Mouse (Mus musculus) kidney, adult 11 months (tissue): Measurements from ENCODE around the gene Tmem220.

Experiments used
- DNase-seq: peaks from one replicate; pipeline ENCODE4 v3.0.0; 2022

Tmem220 gene

GRCm38 (mm10) chr11:67024867-67025477 is at the start of gene Tmem220:
Gene Tmem220 (plus strand): TSS chr11:67025154.
- peak; percentile 85 for DNase-seq

DNA sequence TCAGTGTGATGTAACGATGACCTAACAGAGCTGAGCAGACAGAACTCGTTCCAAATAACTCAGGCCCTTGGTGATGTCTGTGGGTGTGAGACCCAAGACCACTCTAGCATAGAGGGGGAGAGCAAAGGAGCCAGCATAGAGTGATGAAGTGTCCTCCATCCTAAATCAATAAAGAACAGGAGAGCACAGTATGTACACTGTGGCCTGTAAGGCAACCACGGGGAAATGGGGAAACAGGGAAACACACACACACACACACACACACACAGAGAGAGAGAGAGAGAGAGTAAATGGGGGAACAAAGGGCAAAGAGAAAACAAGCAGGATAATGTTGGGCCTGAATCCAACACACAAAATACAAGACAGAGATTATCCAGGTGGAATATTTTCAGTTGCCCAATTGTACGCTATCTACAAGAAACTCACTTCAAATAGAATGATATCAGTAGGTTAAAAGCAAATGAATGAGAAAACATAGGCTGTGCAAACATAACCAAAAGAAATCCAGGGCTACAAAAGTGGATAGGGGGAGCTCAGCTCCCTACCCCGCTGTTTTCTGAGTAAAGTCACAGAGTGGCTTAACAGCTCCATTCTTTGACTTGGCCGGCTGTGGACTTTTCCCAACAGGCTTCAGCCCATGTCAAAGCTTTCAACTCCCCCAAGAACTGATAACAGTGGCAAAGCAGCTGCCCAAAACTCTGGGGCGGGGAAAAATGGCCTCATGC is 49.2 kb upstream of the Tmem220 start:
- no peak for DNase-seq

DNA sequence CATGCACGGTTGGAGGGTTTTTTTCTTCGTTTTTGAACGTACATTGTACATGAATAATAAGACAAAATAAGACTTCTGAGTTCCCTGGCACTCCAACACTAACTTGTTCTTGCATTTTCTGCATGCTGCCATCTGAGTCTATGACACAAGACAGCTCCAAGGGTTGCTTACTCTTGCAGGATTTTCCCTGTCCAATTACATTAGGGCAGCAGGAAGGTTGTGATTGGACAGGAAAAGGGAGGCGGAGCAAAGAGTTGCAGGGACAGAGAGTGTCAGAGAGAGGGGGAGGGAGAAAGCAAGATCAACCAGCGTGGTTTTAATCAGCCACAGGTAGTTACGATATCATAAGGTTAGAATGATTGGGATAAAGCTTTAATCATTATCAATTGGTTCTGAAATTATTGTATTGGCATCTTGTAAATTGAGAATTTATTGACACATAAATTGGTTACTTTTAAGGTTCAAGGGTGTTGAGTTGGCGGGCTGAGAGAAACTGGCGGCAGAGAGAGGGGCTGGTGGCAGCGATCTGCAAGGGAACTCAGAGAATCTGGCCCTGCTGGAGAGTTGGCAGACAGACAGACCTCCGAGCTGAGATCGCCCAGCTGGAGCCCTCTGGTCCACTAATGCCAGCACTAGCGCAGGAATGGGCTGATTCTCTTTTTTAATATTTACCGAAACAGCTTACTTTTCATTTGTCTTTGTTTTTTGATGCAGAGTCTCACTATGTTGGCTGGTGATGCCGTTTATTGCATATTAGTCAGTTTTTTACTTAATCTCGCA is 43.4 kb upstream of the Tmem220 start:
- no peak for DNase-seq

- peak; percentile 39 for DNase-seq
These were observed 42.2 kb upstream of the Tmem220 start for GRCm38 (mm10) chr11:66982794-66983193.

GRCm38 (mm10) chr11:66983422-66984164 is 41.4 kb upstream of the Tmem220 start:
- DNase-seq: no peak

DNA sequence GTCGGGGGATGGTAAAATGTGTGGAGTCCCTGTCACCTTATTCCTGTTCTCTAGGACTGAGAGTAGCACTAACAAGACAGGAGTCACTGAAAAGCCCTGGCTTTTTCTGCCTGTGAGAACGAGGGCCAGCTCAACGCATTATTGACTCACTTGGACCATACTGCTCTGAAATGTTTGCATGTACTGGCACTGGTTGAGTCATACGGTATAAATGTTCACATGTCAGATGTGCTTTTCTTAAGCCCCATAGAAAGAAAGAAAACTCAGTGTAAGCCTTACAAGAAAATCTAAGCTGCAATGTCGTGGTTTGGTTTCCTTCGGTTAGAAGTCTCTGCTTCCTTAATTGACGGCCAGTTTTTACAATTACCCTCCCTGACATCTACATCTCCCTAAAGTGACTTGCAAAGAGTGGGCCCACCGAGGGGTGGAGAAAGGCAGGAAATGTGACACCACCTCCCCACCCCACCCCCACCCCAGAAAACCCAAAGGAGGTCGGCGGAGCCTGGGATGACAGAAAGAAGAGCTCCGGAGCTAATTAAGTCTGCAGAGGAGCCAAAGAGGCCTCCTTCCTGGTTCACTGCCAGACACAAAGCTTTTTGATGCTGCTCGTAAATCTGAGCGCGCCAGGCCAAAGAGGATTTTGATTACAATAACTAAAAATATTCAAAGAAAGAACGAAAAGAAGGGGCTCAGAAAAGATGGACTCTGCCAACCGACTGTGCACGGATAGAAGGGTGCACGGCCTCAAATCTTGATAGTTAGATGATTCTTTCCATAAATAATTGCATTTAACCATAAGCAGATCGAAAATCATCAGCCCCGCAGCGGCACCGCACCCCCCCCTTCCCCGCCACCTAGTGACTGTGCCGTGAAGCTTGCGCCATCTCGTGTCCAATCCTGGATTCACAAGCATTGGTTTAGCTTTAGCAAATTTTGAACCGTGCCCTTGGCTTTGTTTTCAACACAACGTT is 40.5 kb upstream of the Tmem220 start:
- DNase-seq: peak; percentile 70

- peak; percentile 26 for DNase-seq
These were observed 39.7 kb upstream of the Tmem220 start for GRCm38 (mm10) chr11:66985136-66985702.

DNA sequence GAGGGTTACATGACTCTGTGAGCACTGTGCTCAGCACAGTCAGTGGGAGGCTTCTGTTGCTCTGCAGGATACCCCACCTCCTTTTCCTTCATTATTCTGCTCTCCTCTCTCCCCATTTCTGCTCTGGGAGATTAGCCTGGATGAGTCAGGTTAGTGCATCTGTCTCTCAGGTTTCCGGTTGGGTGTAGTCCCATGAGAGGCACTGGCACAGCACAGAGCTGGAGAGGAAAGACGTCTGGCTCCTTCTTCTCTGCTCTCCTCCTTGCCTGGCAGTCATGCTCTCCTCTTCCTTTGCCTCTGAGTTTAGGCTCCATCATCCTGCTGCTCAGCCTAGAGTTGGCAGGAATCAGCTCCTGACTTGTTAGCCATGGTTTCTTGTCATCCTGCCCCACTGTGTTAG is 32.8 kb upstream of the Tmem220 start:
- no peak for DNase-seq

GRCm38 (mm10) chr11:66993674-66994073 is 31.3 kb upstream of the Tmem220 start:
- no peak for DNase-seq

GRCm38 (mm10) chr11:66996446-66996845 is 28.5 kb upstream of the Tmem220 start:
- DNase-seq: no peak

- DNase-seq: peak; percentile 92
These were observed 26.2 kb upstream of the Tmem220 start for GRCm38 (mm10) chr11:66998467-66999403.

DNA sequence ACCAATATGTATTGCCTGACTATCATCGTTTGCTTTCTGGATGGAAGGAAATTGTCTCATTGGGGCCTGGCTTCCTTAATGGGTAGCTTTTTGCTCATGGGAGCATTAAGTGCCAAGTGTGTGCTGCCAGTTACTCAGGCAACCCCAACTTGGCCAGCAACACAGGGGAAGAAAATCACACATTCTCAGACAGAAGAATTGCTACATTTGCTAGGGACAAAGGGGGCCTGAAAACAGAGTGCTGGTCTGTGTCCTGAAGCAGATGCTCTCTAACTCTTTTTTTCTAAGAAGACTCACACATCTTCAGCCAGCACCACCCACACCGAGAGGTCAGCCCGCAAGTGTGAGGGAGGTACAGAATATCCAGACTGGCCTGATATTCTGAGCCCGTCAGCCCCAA is 24.3 kb upstream of the Tmem220 start:
- DNase-seq: no peak

DNA sequence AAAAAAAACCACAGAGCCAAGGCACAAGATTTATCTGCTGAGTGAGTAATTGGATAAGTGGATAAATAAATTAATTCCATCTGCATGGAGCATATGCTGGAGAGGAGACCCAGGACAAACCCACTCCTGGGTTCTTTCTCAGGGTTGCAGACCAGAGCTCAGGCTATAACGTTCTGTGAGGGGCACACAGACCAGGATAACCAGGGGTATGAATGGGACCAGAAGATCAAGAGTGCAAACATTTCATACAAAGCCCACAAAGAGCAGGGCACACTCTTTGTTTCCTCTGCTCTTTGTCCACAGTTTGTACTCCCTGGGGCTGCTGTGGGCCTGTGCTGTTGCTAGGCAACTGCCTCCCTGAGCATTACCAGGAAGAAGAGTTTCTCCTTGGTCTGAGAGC is 23.2 kb upstream of the Tmem220 start:
- DNase-seq: no peak

GRCm38 (mm10) chr11:67002911-67003310 is 22.0 kb upstream of the Tmem220 start:
- no peak for DNase-seq

DNA sequence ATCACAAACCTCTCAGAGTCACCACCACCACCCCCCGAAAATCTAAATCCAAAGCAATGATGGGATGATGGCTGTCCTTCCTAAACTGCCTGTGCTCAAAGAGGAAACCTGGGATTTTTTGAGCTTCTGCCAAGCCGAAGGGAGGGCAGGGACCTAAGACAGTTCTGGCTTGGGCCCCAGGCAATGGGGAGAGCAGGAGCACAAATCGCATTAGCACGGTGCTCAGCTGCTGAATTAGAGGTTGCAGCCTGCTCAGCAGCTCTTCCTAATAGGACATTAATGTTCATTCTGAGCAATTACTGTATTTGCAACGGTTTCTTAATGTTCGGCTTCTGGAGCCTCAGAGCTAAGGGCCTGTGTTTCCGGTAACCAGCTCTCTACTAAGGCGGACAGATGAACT is 17.0 kb upstream of the Tmem220 start:
- no peak for DNase-seq

- DNase-seq: no peak
These were observed 16.4 kb upstream of the Tmem220 start for GRCm38 (mm10) chr11:67008528-67008927.

DNA sequence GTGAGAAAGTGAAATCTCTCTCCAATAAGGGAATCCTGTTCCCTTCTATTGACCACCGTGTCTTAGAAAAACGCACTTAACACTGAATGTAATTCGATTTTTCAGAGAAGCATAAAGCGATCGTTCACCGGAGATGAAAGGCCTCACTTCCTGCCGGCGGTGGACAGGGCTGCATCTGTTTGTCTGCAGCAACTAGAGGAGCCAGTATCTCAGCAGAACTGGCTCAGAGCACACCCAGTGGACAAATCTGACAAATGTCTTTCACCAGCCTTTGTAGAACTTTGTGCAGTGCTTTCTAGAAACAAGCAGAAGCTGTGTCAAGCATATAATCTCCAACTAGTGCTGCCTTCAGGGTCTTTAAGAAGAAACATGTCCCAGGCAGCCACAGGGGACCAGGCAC is 14.5 kb upstream of the Tmem220 start:
- no peak for DNase-seq

DNA sequence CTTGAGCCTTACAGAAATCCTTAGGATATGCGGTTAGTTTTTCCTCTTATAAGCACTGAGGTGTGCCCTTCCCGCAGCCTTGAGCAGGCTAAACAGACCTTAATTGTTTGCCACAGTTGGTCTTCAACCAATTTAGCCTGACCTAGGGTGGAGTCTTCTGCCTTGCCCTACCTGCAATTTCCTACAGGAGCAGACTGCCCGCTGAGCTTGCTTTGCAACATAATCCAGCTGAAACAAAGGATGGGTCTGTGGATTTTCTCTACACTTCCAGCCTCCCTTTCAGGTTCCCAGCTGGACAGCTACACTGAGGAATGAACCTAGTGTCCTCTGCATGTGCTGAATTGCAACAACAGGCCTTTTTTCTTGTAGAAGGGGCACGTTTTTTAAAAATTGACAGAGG is 13.3 kb upstream of the Tmem220 start:
- DNase-seq: no peak

DNA sequence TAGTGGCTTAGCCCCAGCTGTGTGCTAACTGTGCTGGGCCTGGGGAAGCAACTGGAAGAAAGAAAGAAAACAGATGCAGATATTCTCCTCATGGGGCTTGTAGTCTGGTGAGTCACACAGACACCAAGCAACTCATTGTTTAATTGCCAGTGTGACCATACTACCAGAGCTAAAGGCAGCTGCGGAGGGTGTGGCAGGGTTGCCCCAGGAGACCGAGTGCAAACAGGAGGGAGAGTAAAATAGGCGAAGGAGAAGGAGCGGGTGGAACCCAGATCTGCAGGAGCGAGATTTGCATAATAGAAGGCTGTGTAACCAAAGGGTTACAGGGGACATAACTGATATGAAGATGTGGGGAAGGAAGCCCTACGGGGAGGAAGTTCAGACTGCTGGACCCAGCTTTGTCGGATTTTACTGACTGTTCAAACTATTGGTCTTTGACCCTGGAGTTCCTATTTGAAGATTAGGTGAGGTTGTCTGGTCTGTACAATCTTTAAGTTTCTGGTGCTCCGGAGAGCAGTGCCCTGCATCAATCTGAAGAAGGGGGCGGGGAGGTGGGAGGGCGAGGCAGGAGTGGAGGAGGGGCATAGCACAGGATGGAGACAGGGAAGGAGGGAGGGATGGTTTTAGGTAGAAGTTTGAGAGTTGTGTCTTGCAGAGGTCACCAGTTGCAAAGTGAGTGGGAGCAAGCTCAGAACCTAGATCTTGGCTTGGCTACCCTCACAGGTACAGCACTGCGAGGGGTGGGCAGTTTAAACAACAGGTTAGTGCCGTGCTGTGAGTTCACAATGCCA is 7.0 kb upstream of the Tmem220 start:
- no peak for DNase-seq
